ENCODE assay signal across 15 mouse cellular contexts in genomic region chr5:43820785-43821184, GRCm38 (mm10). TPM values are rescaled to one million over a fixed set of nuclear protein-coding genes. Genes with fewer than 3 reads are reported as not detected.
"Had no signal": no experiment of that assay in that cellular context is flagged by ENCODE, and none has a peak within 500 bp of the region (broad histone marks: within the 10 kb centered on the region; RNA-seq: fewer than 3 reads in every experiment).

No protein-coding gene starts in this region.

- DNase-seq: kidney, adult 18-20 months; kidney, postnatal 14 days; liver; liver, embryonic 13.5 days; retina, postnatal 1 day had no signal

- H3K36me3 ChIP-seq: intestine, embryonic 15.5 days; kidney, embryonic 15.5 days; limb, embryonic 12.5 days; liver, embryonic 13.5 days; midbrain, embryonic 15.5 days; neural tube, embryonic 13.5 days had no signal

- H3K4me2 ChIP-seq: intestine, embryonic 15.5 days; kidney, embryonic 15.5 days; limb, embryonic 12.5 days; liver, embryonic 13.5 days; midbrain, embryonic 11.5 days; midbrain, embryonic 15.5 days; neural tube, embryonic 13.5 days had no signal

- H3K27ac ChIP-seq: intestine, embryonic 15.5 days; kidney, embryonic 15.5 days; left cerebral cortex, adult 2 months; limb, embryonic 12.5 days; liver, embryonic 13.5 days; macrophage; midbrain, embryonic 15.5 days; neural tube, embryonic 13.5 days had no signal

- H3K9me3 ChIP-seq: intestine, embryonic 15.5 days; kidney, embryonic 15.5 days; limb, embryonic 12.5 days; liver, embryonic 13.5 days; megakaryocyte, embryonic 14.5 days; midbrain, embryonic 15.5 days; neural tube, embryonic 13.5 days had no signal

- H3K4me3 ChIP-seq: intestine, embryonic 15.5 days; kidney, embryonic 15.5 days; left cerebral cortex, adult 2 months; limb, embryonic 12.5 days; liver, embryonic 13.5 days; megakaryocyte, embryonic 14.5 days; midbrain, embryonic 15.5 days; neural tube, embryonic 13.5 days had no signal

- H3K27me3 ChIP-seq: intestine, embryonic 15.5 days; kidney, embryonic 15.5 days; liver, embryonic 13.5 days; midbrain, embryonic 15.5 days; neural tube, embryonic 13.5 days had no signal

- ATAC-seq: intestine, embryonic 15.5 days; midbrain, embryonic 15.5 days had no signal

- H3K9ac ChIP-seq: intestine, embryonic 15.5 days; kidney, embryonic 15.5 days; limb, embryonic 12.5 days; liver, embryonic 13.5 days; midbrain, embryonic 15.5 days; neural tube, embryonic 13.5 days had no signal

- H3K4me1 ChIP-seq: intestine, embryonic 15.5 days; midbrain, embryonic 15.5 days; neural tube, embryonic 13.5 days had no signal

RNA-seq across cellular contexts. Expression of gene Bst1, which starts 2.1 kb away (rescaled TPM):
- total RNA-seq: layer of hippocampus, postnatal 25 days; left cerebral cortex, adult 2 months had no signal
- polyA plus RNA-seq: limb, embryonic 12.5 days; midbrain, embryonic 11.5 days; midbrain, embryonic 15.5 days had no signal
